Mouse (Mus musculus) kidney, embryonic 16.5 days (tissue): ENCODE data around the gene Igfbp5. TPM values are rescaled to one million over a fixed set of nuclear protein-coding genes. Genes with fewer than 3 reads are reported as not detected.

ENCODE experiments used
- ATAC-seq: fragments of 200-750 bp; cut with Nextera tagmentation; 2 replicates; pipeline ENCODE4 v1.8.0; 2017; ENCODE audit warnings: moderate TSS enrichment; ENCODE audit not compliant: low FRiP score, low TSS enrichment
- H3K27ac ChIP-seq: fragments of 300-500 bp; sonication (generic); 2 replicates; pipeline ENCODE4 v1.5.1; 2014; ENCODE audit warnings: low read length
- H3K27me3 ChIP-seq: fragments of 300-500 bp; sonication (generic); 2 replicates; pipeline ENCODE4 v1.6.1; 2014; ENCODE audit warnings: low read length, control low read depth, mixed read lengths; ENCODE audit not compliant: insufficient read depth
- H3K36me3 ChIP-seq: fragments of 300-500 bp; sonication (generic); 2 replicates; pipeline ENCODE4 v1.6.1; 2014; ENCODE audit warnings: low read length, control low read depth, mixed read lengths; ENCODE audit not compliant: insufficient read depth
- H3K4me1 ChIP-seq: fragments of 300-500 bp; sonication (generic); 2 replicates; pipeline ENCODE4 v1.6.1; 2014; ENCODE audit warnings: low read length, control low read depth, mixed read lengths; ENCODE audit not compliant: insufficient read depth
- H3K4me2 ChIP-seq: fragments of 300-500 bp; sonication (generic); replicated peaks from 2 replicates; pipeline ENCODE4 v1.6.1; 2014; ENCODE audit warnings: low read depth, low read length
- H3K4me3 ChIP-seq: fragments of 300-500 bp; sonication (generic); 2 replicates; pipeline ENCODE4 v1.5.1; 2014; ENCODE audit warnings: mild to moderate bottlenecking, low read length
- H3K9ac ChIP-seq: fragments of 300-500 bp; sonication (generic); replicated peaks from 2 replicates; pipeline ENCODE4 v1.6.1; 2014; ENCODE audit warnings: low read length
- H3K9me3 ChIP-seq: fragments of 300-500 bp; sonication (generic); 2 replicates; pipeline ENCODE4 v1.6.1; 2016; ENCODE audit warnings: low read length, control low read depth
- WGBS: fragments of 180-500 bp; shearing (Covaris S2); extraction: QIAGEN DNeasy Blood & Tissue Kit; methylation state at CpG from one replicate; pipeline ENCODE4 v1.1.7; 2014; 5-methylcytosine and 5-hydroxymethylcytosine counted together
- polyA plus RNA-seq: library from polyadenylated mRNA; unstranded; fragments of >200 nt; fragmentation: Nextera tagmentation; extraction: Ambion mirVana; gene quantifications from 2 replicates; pipeline ENCODE4 v1.2.1, GENCODE M21; 2015

Gene Igfbp5
- polyA plus RNA-seq, 1 experiment from 2014 or later = 89.0 TPM

DNA sequence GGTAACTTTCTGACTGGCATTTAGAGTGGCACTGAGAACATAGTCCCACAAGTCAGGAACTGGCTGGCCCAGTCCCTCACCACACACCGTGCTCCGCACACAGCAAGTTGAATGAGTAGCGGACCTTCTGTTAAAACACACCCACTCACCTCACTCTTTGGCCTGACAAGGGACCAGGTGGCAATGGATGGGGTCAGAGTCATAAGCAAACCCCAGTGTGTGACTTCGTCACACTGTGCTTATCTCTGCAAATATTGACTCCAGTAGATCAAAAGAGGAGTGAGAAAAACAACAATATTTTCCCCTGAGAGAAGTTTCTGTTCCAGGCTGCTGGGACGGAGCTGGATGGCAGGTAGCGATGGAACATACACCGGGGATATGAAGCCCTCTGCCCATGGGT lies 65.4 kb downstream of the Igfbp5 start:
- WGBS = 92% methylated on average over 7 of the region's 7 CpGs
- Histone ChIP-seq H3K4me1 (peaks cover 24% of the 10 kb centered on the region), H3K9me3 (0 out of 2 replicates have a peak, but pooled peaks cover 4% of the 10 kb centered on the region), H3K9ac (no peak overlapping the region), H3K27ac (no peak overlapping the region), H3K4me2 (no peak overlapping the region), H3K36me3 (no peaks in the 10 kb centered on the region), H3K4me3 (no peak overlapping the region), H3K27me3 (no peaks in the 10 kb centered on the region)
- ATAC-seq = no peak

Other genes starting within 250 kb of the Igfbp5 start
- gene Ankar, start 174.3 kb downstream of the Igfbp5 start, polyA plus RNA-seq = 0.05 TPM in 1 of 2 replicates, not detected in the other
- gene Rpl37a, start 163.6 kb downstream of the Igfbp5 start, polyA plus RNA-seq = 1,455 and 1,531 TPM in 2 replicates
- gene Igfbp2, start 50.4 kb downstream of the Igfbp5 start, polyA plus RNA-seq = 144 and 152 TPM in 2 replicates
- gene Tnp1, start 141.0 kb upstream of the Igfbp5 start, polyA plus RNA-seq = not detected in 2 replicates